Mouse (Mus musculus) adrenal gland, postnatal 4 days (tissue): Measurements from ENCODE around the gene Iqca. TPM values are rescaled to one million over a fixed set of nuclear protein-coding genes. Genes with fewer than 3 reads are reported as not detected.

ENCODE experiments used
- DNase-seq, 2 experiments: peaks; one replicate each; pipeline ENCODE4 v3.0.0; 2021 to 2022; ENCODE audit warnings: low spot score in 2 of 2, mixed read lengths in 2 of 2
- total RNA-seq, 2 experiments: library from RNA; stranded (reverse); gene quantifications; 2 replicates each; pipeline ENCODE4 v1.2.3; 2021

Iqca gene
- total RNA-seq, 2 experiments from 2014 or later: not detected

DNA sequence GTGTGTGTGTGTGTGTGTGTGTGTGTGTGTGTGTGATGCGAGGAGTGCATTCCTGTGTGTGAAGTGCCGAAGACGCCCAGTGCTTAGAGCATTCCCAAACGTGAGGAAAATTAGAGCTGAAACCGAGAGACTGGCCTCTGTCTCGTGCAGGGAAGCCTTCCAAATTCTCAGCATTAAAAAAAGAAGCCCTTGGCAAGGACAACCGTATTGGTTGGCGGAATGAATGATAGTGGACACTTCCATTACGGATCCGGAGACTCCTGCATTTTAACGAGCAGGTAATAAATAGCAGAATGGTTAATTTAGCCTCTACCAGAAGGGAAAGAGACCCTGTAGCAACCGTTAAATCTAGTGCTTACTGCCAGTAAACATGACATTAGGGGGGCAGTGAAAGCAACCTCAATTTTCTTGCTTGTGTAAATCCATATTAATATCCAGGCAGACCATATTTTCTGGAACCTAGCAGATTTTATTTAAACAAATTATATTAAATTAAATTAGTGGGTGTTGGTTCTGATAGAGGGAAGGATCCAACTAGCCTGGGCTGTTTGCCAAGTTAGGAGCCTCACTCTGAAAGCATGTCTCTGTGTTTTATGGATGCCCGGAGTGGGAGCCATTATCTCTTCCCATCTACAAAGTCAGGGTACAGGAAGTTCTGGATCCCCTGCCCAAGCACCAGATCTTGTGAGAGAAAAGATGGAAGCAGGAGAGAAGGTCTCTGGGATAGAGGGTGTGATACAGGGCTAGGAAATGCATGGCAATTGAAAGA, 81.2 kb downstream of the Iqca start:
- no peak for DNase-seq

DNA sequence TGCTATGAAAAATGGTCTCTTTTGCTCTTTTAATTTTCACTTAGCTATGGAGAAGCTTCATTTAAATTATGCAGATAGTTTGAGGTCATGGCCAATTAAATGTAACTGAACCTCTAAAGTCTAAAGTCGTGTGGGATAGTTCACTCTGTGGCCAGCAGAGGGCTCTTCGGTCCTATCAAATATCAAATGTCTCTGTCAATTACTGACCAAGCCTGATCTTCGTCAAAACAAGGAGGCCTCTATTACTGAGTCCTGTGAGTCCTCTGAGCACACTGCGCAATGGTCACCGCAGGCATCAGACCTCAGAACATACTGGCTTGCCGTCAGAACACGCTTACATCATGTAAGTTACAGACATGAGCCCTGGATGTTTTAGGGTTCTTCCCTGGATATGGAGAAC, 92.6 kb downstream of the Iqca start:
- DNase-seq: peak in 1 of 2 experiments; percentile 7

- DNase-seq: no peak
Measured at GRCm38 (mm10) chr1:90060054-90060453, 93.1 kb downstream of the Iqca start.

GRCm38 (mm10) chr1:90054991-90055390, 98.2 kb downstream of the Iqca start:
- no peak for DNase-seq

- DNase-seq: no peak
Measured at GRCm38 (mm10) chr1:90051347-90051746, 101.9 kb downstream of the Iqca start.

GRCm38 (mm10) chr1:90050046-90050739, 103.0 kb downstream of the Iqca start:
- DNase-seq: no peak

DNA sequence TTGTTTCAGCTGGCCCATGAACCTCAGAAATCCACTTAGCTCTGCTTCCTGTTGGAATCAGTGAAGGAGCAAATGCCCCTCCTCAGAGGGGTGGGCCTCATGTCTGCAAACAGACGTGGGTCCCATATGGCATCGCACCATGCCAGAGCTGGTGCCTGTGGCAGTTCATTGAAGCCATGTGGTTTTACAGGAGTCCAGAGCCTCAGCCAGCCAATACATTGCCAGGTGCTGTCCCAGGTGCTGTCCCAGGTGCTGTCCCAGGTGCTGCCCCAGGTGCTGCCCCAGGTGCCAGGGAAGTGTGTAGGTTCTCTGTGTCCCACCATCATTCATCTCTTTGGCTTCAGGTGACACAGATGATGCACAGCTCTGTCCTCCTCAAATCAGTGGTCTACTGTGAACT, 124.9 kb downstream of the Iqca start:
- no peak for DNase-seq

GRCm38 (mm10) chr1:90026945-90027344, 126.3 kb downstream of the Iqca start:
- no peak for DNase-seq

DNA sequence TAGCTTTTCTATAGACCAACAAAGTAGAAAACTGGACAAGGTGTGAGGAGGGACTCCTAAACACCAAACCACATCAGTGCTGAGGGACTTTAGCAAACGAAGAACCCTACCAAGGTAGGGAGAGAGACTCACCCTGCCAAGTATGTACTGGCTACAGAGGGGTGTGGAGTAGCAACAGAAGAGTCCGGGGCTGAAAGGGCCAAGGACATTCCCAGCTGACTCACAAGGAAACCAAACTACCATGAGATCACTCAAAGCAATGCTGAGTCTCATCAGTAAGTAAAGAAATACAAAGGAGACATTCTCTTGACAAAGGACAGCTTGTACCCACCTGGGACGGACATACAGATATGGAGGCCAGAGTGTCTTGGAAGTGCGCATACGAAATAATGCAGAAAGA, 132.9 kb downstream of the Iqca start:
- no peak for DNase-seq

DNA sequence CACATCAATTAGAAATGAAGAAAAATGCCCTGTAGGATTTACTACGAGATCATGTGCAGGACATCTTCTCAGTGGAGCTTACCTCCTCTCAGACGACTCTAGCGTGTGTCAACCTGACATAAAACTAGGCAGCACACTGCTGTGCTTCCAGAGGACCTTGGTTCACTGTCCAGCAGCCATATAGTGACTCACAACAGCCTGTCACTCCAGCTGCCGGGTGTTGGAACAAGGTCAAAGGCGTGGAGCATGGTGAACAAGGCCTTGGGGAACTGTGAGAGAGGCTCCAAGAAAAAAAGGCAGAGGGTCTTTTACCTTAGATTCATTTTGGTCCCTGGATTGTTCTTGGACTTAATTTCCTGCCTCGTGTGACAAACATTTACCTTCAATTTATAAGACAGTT, 135.1 kb downstream of the Iqca start:
- DNase-seq: peak in 1 of 2 experiments; percentile 23

- no peak for DNase-seq
Measured at GRCm38 (mm10) chr1:90014446-90014845, 138.8 kb downstream of the Iqca start, which contains the start of gene Asb18. TSS of gene Asb18 (minus strand) at chr1:90014666.

DNA sequence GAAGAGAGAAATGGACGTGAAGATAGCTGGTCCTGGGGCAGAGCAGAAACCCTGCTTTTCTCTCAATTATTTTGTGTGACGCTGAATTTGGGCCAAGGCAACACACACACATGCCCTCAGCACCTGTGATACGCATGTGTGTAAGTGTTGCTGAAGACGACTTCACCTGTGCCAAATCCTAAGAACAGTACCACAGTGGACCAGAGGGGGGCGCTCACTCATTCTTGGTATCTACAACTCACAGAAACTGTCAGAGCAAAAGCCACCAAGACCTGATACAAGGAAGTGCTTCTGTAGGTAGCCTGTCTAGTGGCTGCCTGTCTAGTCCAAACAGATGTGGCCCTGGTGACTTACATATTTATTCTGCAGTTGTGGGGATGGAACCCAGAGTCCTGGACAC, 139.9 kb downstream of the Iqca start:
- DNase-seq: no peak

DNA sequence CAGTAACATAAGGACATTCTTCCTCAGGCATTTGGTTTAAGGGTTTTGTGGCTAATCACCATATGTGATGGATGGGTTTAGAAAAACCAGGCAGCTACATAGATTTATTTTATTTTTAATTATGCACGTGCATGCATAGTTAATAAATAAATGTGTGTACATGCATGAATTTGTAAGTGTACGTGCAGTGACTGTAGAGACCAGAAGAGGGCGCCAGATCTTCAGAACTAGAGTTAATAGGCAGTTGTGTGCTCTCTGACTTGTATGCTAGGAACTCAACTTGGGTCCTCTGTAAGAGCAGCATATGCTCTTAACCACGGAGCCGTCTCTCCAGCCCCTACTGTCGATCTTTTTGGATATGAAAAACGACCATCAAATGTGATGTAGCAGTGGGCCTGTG, 140.4 kb downstream of the Iqca start:
- DNase-seq: no peak

DNA sequence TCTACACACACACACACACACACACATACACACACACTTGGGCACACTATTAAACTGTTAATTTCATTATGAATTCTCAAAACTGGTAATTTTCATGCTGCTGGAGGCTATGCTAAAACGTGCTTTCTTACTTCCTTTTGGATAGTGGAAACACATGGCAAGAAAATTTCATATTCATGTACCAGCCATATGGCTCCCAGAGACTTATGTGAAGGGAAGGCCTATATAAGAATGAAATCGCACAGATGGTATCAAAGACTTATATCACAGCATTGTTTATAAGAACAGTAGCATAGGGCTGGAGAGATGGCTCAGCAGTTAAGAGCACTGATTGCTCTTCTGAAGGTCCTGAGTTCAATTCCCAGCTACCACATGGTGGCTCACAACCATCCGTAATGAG, 141.0 kb downstream of the Iqca start:
- DNase-seq: no peak

GRCm38 (mm10) chr1:90010077-90010476, 143.1 kb downstream of the Iqca start:
- DNase-seq: no peak

DNA sequence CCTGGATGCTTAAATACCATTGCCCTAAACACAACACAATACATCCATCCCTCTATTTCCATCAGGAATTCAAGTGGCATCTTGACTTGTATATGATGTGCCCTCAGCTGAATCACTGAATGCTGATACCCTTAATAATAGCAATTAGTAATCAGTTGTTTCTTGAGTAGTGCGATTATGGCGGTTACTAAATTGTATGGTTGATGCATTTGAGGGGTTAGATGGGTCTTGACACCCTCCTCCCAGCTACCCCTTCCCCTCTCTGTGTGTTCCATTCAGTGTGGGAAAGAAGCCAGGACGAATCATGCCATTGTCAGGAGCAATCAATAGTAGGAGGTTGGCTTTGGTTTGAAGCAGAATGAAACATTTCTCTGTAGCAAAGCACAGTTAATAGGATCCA, 144.0 kb downstream of the Iqca start:
- no peak for DNase-seq

GRCm38 (mm10) chr1:90006666-90007065, 146.5 kb downstream of the Iqca start:
- no peak for DNase-seq

GRCm38 (mm10) chr1:90000981-90001380, 152.2 kb downstream of the Iqca start:
- no peak for DNase-seq

- DNase-seq: no peak
Measured at GRCm38 (mm10) chr1:89999858-90000257, 153.3 kb downstream of the Iqca start.

GRCm38 (mm10) chr1:89998696-89999095, 154.5 kb downstream of the Iqca start:
- DNase-seq: no peak

GRCm38 (mm10) chr1:89998076-89998475, 155.1 kb downstream of the Iqca start:
- DNase-seq: no peak

DNA sequence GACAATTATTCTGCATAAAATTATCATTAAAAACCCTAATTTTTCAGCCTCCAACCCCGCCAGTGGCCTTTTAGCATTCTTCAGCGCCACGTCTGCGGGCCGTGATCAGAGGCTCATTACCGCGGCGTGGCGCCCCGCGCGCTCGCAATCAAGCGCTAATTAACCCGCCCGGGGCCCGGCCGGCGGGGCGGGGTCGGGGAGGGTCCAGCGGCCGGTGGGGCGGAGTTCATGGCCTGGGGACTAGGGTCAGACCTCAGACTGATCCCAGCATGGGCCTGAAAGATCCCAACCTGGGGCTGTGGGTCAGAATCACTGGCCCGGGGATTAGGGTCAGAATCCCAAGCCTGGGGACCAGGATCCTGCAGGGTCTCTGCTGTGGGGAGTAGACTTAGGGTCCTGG, 160.9 kb downstream of the Iqca start:
- no peak for DNase-seq
